Mouse (Mus musculus) frontal cortex, postnatal 14 days (tissue): ENCODE data around the gene Otub2.
A peak's percentile ranks its signal among the peaks of the same experiment; 100 is the strongest.

Experiments used
- DNase-seq, 2 experiments: peaks; one replicate each; pipeline ENCODE4 v3.0.0; 2022; ENCODE audit warnings: low spot score in 2 of 2

The Otub2 gene

GRCm38 (mm10) chr12:103388505-103389347 is at the start of gene Otub2:
Otub2 (plus strand) TSS chr12:103388682.
- DNase-seq: peak; percentile 95

DNA sequence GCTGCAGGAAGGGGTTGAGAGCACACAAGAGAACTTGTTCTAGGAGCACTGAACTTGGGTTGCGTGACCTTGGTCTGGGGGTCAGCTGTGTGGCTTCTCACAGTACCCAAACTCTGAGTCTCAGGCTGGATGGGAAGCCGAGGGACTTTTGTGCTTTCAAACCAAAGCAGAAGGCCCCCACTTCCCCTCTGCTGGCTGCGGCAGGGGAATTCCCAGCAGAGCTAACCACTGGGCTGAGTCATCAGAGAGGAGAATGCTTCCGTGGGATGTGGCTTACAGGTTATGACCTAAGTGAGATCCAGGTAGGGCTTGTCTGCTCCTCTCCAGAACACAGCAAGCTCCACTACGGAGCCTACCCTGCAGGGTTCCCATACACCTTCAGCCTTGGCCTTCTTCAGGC is 47.3 kb upstream of the Otub2 start:
- DNase-seq: no peak

- peak in 1 of 2 experiments; percentile 37 for DNase-seq
Observed at GRCm38 (mm10) chr12:103343456-103343855, 45.0 kb upstream of the Otub2 start.

GRCm38 (mm10) chr12:103344934-103345333 is 43.5 kb upstream of the Otub2 start:
- DNase-seq: no peak

DNA sequence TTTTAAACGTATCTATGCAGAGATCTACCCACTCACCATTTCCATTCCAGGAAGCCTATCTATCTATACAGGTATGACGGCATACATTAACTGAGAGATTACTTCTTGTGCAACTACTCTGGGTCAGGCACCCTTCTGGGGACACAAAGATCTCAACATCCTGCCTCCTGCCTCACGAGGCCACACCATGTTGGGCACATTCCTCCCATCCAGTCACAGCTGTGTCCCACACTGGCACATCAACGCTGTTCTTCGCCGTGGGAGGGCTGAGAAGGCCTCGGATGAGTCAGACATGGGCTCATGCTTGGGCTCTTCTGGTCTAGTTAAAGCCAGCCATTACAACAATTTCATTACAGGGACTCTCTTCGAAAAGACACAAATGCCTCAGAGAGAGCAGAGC is 41.5 kb upstream of the Otub2 start:
- no peak for DNase-seq

DNA sequence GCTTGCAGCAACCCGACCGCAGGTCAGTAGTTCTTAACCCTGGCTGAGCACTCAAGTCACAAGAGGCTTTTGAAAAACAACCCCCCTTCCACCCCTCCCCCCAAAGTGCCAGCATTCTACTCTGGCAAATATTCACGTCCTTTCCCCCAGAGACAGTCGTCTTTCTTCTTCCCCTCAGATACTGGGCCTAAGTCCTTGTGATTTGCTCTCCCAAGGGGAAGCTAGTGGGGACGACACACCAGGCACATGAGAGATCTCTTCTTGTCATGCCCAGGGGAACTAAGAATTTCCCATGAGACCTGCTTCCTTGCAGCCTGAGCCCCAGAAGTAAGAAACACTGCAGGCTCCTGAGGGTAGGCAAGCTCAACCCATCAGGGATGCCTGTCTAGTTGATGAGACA is 41.1 kb upstream of the Otub2 start:
- DNase-seq: no peak

DNA sequence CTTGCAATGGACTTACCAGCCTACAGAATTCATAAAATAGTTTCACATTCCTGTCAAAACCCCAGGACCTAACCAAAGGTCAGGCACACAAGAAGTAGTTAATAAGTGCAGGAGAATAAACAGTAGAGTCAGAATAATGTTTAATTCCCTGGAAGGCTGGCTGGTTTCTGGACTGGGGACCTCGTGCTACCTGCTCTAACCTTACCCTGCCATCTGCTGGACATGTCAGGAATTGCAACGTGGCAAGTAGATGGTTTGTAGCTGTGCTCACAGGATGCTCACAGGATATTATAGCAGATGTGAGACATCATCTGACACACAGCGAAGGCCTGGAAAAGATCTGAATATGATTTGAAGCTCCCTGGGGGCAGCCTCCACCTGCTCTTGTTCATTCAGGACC is 40.0 kb upstream of the Otub2 start:
- peak; percentile 56 to 79 for DNase-seq

- DNase-seq: no peak
Observed at GRCm38 (mm10) chr12:103352735-103353134, 35.7 kb upstream of the Otub2 start.

GRCm38 (mm10) chr12:103353538-103353937 is 34.9 kb upstream of the Otub2 start:
- peak in 1 of 2 experiments; percentile 36 for DNase-seq

GRCm38 (mm10) chr12:103355746-103356414 is 32.6 kb upstream of the Otub2 start, which contains the start of gene Asb2:
Asb2 (minus strand) TSS chr12:103356001.
- DNase-seq: no peak

GRCm38 (mm10) chr12:103356415-103356748 is 32.1 kb upstream of the Otub2 start:
- DNase-seq: no peak

DNA sequence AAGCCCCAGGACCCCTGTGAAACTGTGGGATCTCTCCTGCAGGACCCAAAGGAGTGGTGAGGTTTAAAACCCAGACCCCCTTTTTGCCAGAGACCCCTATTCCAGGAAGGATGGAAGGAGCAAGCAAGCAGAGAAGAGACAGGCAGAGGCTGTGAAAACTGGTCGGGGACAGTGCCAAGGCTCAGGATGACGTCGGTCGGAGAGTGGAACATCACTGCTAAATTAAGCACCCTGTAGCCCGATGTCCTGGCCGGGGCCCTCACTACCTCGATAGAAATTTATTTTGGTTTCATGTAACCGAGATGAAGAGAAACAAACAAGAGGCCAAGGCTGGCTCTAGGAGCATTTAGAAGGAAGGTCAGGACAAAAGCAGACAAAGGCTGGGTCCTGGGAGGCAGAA is 30.3 kb upstream of the Otub2 start:
- DNase-seq: no peak

DNA sequence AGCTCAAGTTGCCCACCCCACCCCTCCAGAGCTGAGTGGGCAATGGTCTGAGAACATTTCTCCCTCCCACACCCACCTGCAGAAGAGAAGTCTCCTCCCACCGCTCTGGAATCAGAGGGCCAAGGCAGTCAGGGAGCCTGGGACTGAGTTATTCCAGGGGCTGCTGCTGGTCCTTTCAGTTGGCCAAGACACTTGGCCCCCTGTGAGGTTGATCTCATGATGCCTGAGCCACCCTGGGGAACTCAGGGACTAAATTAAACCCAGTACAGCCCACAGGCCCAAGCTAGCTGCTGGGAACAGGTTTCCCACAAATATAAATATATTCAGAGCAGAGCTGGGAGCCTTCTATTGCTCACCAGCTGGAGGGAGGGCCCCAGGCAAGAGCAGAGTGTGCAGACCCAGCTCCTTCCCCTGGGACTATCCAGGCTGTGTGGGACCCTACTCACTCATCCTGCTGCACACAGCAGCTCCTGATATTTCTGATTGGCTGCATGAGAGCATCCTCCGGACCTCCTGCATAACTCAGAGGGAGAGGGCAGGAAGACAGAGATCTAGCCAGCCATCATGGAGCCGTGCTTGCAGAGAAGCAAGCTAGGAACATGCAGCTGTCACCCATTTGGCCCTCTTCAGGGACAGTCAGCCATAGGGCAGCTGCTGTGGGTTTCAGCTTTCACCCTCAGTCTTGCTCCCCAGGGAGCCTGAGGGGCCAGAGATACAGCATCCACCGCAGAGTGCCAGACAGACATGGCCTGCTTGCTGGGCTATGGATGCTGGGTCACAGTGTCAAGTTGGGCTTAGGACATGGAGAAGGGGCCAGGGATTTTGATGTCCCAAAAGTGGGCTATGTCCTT is 29.3 kb upstream of the Otub2 start:
- DNase-seq: no peak

GRCm38 (mm10) chr12:103360812-103361211 is 27.7 kb upstream of the Otub2 start:
- no peak for DNase-seq

GRCm38 (mm10) chr12:103361539-103362307 is 26.8 kb upstream of the Otub2 start:
- no peak for DNase-seq

DNA sequence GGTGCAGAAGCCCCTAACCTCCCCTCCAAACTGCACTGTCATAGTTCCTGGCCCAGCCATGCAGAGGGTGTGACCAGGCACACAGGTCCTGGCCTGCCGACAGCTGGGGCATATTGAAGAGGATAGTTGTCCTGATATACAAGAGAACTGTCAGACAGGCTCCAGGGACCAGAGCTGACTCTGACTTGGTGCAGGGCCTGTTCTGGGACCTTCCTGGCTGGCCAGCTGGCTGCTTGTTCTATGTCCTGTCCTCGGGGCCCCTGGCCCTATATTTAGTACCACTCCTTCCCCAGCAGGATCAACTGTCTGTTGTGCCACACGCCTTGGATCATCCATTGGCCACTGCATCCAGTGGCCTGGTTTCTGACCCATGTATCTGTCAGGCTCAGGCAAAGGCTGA is 26.1 kb upstream of the Otub2 start:
- DNase-seq: no peak

- no peak for DNase-seq
Observed at GRCm38 (mm10) chr12:103367171-103367570, 21.3 kb upstream of the Otub2 start.

DNA sequence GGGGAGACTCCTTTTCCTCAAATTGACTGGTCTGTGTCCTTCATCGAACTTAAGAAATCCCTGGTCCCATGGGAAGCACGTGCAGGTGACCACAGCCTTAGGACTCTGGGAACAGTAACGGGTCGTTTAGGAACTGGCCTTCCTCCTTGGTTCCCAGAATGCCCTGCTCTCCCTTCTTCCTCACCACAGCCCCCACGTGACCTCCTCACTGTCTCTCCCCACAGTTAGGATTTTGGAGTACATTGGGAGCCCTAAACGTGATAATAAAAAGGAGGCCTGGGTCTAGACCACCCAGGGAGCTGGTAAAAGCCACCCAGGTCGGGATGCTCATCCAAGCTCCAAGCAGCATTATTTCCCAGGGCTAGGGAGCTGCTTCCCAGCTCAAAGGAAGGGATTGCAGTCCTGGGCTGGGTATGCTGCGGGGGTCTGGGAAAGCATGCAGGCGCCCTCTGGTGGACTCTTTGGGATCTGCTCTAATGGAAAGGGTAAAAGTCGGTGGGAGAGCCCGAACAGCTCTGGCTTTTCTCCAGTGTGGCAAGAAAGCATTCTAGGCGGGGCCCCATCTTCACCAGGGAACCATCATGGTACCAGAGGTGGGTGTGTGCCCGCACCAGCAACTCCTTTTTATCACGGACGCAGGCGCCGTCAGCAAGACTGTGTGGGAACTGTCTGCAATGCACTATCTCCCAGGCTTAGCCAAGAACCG is 20.7 kb upstream of the Otub2 start:
- DNase-seq: peak; percentile 52 to 77

GRCm38 (mm10) chr12:103368326-103368669 is 20.2 kb upstream of the Otub2 start:
- DNase-seq: no peak

GRCm38 (mm10) chr12:103368777-103369176 is 19.7 kb upstream of the Otub2 start:
- no peak for DNase-seq

- no peak for DNase-seq
Observed at GRCm38 (mm10) chr12:103370861-103371260, 17.6 kb upstream of the Otub2 start.
